Mouse (Mus musculus) common myeloid progenitor, adult 5-6 weeks (primary cell): ENCODE measurements around the gene Ovgp1. TPM values are rescaled to one million over a fixed set of nuclear protein-coding genes. Genes with fewer than 3 reads are reported as not detected.
"Not testable (repeated sequence)": the region's sequence is repeated elsewhere in the genome, so short reads cannot be mapped to it uniquely, and the experiment has no call there.

ENCODE experiments used
- ATAC-seq: replicated peaks from 2 replicates; pipeline ENCODE4 v1.8.0; 2016; ENCODE audit warnings: low read depth, mild to moderate bottlenecking, moderate TSS enrichment, inconsistent platforms; ENCODE audit not compliant: poor library complexity, severe bottlenecking
- total RNA-seq: library from RNA; stranded (forward); fragments of 200-1000, 187-1606 nt; gene quantifications from 2 replicates; pipeline ENCODE4 v1.2.3, GENCODE M21; 2017

The Ovgp1 gene
- 2.1 and 2.7 TPM in 2 replicates for total RNA-seq

DNA sequence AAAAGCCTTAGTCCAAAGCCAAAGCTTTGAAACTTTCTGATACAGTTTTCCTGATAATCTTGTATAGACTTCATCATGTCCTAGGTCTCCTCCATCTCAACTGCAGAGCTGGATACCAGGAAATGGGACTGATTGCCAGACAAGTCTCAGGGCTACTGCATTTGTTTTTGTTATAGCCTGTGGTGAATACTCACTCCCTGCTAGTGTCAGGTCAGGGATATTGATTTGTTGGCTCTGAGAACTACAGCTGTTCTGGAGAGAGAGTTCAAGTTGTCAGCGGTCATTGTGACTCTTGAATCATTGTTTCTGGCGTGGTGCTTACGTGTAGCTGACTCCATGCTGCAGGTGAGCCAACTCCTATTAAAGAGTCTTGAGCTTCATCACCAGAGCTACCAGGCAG lies at the start of gene Ovgp1:
Ovgp1 (plus strand) TSS at position 301 of the 400 bp plus-strand sequence.
- ATAC-seq = no peak

DNA sequence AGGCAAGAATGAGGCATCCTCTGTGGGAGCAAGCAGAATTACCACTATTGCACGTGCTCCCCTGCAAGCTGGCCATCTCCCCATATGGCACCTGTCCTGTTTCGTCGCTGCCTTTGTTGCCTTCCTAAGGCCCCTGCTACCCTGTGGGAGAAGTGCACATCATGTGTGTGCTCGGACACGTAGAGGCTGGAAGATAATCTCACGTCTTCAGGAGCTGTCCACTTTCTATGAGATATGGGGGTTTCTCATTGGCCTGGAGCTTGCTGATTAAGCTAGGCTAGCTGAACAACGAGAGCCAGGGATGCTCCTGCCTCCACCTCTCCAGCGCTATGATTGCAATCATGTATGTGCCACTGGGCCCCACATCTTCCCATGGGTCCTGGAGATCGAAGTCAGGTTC lies 48.9 kb upstream of the Ovgp1 start:
- no peak for ATAC-seq

DNA sequence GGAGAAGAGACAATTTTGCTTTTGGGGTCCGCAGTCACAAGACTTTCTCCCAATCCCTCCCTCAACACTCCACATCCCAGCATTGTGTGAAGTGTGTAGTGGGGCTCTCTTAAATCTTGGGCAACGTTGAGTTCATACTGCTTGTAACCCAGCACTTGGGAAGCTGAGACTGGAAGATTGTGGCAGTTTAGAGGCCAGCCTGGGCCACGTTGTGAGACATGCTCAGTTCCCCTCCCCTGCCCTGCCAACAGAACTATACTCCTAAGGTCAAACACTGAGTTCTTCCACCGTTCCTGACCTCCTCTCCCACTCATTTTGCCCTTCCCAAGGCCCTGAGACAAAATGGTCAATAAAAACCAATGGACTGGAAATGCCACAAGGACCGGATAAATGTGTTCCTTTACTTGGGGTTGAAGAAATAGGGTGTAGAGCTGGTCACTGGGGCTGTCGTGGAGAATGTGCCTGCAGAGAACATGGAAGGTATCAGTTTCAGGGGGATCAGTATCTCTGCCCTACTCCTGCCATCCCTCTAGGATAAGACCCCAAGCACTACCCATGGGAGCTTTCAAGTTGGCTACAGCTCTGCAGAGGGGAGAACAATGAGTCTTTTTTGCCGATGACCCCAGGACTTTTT lies 45.8 kb upstream of the Ovgp1 start:
- no peak for ATAC-seq

DNA sequence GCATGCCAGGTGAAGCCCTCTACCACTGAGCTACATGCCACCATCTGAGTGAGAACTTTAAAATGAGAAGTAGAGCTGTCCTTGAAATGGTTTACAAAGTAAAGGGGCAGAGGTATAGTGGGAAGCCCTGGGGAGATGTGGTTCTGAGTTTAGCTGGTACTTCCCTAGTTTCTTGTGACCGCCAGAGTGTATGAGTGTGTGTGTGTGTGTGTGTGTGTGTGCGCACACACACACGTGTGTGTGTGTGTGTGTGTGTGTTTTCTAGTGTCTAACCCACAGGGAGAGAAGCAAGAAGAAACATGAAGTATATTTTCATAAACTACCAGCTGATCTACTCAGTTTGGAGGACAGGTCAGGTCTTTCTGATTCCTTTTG lies 45.3 kb upstream of the Ovgp1 start:
- peak; percentile 13; the same call in 1 of the 2 replicates for ATAC-seq

DNA sequence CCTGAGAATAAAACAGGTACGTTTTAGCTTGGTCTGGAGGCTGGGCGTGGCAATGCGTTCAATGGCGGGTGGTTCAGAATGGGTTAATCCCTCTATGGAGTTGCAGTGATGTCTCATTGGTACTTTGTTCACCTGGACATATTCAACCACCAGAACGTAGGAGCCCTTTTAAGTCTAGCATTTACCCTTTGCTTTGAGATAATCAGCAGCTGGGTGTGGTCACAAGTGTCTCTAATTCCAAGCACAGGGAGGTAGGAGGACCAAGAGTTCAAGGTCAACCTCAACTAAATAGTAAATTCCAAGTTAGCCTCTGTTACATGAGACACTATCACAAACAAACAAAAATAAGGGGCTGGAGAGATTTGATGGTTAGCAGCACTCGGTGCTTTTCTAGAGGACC lies 44.7 kb upstream of the Ovgp1 start:
- ATAC-seq = no peak

DNA sequence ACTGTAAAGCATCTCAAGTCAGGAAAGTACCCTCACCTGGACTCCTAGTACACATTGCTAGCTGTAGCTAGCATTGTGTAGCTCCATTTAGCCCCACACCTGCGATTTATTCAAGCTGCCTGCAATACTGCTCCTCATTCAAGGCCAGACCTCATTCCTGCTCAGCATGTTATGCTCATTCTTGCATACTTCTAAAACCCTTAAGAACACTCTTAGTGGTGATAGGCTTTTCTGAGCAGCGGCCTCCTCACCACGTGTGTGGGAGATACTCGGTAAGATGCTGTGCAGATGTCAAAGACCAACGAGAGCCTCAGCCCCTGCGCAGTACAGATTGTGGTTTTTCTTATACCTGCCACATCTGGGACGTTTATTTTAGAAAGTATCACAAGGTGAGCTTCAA lies 43.7 kb upstream of the Ovgp1 start:
- ATAC-seq = no peak

DNA sequence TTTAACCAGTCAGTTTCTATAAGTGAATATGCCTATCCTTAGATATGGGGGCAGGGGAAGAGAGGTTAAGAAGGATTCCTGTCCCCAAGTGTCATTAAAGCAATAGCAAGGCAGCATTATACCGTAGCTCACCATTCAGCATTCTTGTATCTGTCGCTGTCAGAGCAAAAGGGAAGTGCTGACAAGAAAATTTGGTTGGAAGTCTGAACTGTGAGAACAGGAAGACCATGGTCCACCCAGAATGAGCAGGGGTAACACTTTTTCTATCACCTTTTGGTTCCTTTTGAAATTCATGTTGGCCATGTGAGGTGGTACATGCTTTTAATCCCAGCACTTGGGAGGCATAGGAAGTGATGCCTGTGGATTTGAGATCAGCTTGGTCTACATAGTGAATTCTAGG lies 42.4 kb upstream of the Ovgp1 start:
- ATAC-seq = peak; percentile 24; the same call in 1 of the 2 replicates

DNA sequence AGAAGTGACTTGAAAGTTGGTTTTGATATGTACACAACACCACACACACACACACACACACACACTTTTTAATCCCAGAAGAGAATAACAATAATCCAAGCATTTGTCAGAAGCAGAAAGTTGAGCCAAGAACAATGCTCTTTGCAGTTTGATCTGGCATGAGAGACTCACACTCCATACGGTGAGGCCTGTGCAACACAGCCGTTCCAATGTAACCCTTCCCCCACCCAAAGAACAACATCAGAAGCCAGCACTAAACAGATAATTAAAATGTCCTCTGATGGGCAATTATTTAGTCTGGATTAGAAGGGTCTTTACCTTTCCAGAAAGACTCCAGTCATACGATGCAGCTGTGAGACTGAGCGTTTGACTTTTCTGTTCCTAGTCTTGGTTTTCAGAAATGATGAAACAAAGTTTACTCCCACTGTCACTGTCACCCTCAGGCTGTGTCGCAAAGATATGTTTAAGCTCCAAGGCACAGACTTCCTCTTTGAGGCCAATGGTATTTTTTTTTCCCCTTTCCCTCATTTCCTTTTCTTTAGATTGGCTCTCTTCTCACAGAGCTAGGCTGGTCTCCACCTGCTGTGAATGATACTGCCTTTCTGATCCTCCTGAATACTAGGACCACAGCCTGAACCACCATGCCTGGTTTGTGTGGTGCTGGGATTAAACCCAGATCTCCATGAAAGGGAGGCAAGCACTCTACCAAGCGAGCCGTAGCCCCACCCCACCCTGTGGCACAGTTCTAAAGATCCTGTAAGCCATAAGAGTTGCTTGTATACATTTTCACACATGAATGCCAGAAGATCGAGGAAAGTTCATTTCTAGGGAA lies 41.1 kb upstream of the Ovgp1 start, which contains the start of gene I830077J02Rik:
I830077J02Rik (minus strand) TSS at position 425 of the 832 bp plus-strand sequence.
- peak; percentile 88 for ATAC-seq

DNA sequence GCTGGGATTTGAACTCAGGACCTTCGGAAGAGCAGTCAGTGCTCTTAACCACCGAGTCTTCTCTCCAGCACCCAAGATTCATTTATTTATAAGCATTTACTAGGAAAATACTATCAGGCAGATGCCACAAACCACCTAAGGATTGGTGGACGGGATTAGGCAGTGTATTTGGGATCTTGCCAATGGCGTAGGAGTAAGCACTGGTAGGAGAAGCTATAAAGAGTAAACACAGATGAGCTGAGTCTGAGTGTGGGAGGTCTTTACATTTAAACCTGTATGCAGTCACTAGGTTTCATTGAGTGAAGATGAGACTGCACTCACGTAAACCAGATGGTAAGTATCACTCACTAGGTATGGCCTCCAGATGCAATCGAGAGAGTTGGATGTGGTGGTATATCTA lies 39.6 kb upstream of the Ovgp1 start:
- ATAC-seq = no peak

DNA sequence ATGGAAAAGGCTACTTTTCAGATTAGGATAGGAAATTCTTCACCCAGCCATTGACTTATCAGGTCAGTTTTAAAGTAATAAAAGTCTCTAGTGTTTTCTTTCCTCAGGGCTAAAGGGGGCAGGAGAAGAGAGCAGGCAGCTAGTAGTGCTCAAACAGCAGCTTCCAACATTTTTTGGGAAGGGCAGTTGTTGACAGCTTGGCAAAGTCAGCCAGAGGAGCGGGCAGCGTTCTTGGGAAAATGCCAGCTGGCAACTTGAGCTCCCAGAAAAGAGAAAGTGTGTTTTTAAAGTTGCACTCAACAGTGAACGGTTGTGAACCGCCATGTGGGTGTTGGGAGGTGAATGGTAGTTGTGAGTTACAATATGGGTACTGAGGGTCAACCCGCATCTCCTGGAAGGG lies 38.5 kb upstream of the Ovgp1 start:
- no peak for ATAC-seq

DNA sequence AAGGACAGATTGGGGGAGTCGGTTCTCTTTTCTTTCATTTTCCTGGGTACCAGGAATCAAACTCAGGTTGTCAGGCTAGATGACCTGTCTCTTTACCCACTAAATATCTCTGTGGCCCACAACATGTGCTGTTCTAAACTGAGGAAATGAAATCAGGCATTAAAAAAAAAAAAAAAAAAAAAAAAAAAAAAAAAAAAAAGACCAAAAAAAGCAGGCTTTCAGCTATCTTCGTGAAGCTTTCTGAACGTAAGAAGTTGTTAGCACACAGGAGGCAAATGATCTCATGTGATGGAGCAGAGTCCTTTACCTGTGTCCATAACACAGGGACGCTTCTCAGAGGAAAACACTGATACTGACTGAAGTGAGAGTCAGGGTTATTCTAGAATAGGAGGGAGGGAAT lies 37.4 kb upstream of the Ovgp1 start:
- no peak for ATAC-seq

DNA sequence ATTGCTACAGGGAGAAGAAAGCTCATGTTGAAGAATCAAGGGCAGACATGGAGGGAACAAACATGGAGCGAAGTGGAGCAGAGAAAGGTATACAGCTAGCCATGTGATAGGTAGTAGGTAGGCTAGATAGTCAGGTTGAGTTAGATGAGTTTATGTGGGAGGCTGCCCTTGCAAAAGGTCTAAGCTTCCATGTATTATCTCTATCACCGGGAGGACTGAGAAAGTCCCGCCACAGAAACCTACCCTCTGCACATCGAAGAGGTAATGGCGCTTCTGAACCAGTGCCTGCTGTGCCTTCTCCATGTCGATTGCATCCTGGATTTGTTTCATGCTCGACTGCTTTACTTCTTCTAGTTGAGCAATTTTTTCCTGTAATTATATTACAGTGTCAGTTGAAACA lies 22.2 kb upstream of the Ovgp1 start:
- no peak for ATAC-seq

DNA sequence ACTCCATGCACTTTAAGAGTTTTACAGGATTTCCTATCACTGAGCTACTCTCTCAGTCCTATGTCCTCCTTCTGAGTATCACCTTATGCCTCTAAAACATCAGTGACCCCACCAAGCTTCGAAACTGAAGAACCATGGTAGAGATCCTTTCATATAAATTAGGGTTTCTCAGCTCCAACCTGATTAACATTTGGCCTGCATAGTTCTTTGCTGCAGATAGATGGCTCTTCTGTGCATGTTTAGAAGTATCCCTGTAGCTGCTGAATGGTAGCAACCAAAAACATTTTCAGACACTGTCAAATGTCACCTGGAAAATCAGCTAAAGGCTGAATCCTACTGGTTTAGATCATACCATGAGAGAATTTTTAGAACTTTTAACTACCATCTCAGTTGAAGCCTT lies 16.3 kb upstream of the Ovgp1 start:
- no peak for ATAC-seq

DNA sequence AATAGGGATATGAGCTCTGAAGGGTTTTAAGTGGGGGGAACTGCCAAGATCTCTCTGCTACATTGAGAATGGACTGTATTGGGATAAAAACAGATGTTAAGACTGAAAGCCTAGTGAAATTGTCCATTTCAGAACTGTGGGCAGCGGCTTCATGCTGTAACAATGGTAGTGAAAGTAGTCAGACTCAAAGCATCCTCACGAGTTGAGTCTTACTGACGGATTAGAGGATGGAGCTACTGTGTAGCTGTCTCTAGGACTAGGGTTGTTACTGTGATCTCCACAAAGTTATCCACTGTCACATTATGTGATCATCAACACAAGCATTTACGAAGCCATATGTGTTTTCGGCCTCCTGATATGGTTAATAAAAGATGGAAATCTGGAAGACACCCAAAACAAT lies 15.3 kb upstream of the Ovgp1 start:
- ATAC-seq = no peak

DNA sequence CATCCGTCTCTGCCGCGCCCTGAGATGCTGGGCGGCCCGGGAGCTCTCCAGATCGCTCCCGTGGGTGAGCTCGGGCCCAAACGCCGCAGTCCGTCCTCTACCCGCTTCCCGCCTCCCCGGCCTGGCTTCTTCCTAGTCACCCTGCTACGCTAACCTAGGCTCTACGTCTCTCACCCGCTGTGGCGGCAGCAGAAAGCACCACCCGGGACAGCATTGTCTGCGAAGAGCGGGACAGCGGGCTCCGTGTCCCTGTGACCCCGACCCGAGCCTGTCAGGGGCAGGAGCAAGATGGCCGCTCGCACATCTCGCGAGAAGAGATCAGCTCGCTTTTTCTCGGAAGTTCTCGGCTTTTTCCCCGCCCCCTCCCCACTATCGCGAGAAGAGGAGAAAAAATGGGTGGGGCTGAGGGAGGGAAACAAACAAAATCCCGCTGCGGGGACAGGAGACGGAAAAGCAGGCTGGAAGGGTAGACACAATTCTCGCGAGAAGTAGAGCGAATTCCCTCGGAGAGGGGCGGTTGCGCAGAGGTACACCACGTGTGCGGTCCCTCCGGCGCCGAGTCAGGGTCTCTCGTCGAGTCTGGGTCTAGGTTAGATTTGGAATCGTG lies 14.4 kb upstream of the Ovgp1 start, which contains the start of gene Wdr77:
Wdr77 (plus strand) TSS at position 396 of the 607 bp plus-strand sequence.
- ATAC-seq = peak; percentile 93

DNA sequence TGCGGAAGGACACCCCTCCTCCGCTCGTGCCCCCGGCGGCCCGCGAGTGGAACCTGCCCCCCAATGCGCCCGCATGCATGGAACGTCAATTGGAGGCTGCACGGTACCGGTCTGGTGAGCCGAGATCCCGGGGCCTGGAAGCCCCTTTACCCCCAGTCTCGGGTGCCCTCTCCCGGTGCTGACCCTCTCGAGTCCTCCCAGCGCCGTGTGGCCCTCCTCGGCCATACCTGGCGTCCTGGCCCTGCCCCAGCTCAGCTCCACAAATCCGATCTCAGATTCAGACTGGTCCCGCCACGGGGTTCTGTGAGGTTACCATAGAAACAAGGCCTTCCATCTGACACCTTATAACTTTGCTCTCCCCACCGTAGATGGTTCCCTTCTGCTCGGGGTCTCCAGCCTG lies 13.9 kb upstream of the Ovgp1 start:
- no peak; the same call in 1 of the 2 replicates for ATAC-seq

DNA sequence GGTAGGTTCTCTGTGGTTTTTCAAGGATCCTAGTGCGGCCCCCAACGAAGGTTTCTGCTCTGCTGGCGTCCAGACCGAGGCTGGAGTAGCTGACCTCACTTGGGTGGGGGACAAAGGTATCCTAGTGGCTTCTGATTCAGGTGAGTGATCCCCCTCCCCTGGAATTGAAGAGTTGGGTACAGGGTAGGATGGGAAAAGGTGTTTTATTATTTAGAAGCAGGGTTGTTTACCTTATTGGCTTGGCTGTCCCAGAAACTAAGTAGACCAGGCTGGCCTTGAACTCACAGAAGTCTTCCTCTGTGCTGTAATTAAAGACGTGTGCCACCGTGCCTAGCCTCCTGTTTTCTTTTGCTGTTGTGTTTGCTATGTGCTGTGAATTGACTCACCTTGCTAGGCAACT lies 13.5 kb upstream of the Ovgp1 start, which contains the start of gene Atp5f1:
Atp5f1 (minus strand) TSS at position 101 of the 400 bp plus-strand sequence.
- no peak for ATAC-seq

DNA sequence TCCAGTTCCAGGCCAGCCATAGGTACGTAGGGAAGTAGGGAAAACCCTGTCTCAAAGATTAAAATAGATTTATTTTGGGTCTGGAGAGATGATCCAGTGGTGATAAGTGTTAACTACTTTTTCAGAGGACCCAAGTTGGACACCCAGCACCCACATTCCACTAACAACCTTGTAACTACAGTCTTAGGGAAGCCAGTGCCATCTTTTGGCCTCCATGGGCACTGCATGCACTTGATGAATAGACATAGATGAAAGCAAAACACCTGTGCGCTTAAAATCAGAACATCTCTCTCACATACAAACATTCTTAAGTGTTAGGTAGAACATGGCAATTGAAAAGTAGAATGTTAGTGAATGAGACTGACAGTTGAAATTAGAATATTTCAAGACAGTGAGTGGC lies 12.8 kb upstream of the Ovgp1 start:
- ATAC-seq = no peak

DNA sequence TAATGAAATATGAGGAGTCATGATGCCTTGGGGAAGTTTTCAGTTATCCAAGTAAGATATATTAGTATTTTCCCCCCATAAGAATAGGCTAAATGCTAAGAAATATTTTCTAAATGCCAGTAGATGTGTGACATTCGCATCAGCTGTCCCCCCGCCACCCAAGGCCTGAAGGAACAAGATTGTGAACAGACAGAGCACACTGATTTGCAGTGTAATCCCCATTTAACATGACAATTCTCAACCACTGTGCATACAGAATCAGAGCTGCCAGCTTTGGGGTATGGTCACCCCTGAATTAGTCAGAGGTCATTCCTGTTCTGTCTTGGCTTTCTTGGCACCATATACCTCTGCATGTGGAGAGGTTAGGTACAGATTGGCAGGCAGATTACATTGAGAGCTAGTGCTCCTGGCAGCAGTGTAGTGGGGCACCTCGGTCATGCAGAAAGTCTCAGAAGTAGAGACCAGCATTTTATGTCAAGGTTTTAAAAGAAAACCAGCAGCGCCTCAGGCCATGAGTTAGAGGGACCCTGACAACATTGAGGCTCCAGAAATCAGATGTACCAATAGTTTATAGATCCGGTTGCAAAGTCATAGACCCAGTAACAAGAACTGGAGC lies 1.6 kb upstream of the Ovgp1 start:
- no peak for ATAC-seq

DNA sequence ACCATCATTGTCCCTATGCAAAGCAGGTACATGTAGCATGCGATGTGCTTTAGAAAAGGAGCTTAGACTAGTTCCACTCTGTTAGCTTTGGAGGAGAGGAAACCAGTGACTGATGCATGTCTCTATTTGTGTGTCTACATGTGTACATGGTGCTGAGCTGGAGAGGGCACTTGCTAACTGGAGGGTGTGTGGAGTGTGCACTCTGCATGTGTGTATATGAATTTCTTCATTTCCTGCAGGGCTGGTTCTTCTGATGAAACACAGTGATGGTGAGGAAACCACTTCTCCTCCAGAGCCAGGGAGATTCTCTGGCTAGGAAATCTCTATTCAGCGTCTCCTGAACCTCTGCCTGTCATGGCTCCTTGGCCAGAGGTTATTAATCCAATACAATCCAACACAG lies 663 bp downstream of the Ovgp1 start:
- peak; percentile 70 for ATAC-seq

DNA sequence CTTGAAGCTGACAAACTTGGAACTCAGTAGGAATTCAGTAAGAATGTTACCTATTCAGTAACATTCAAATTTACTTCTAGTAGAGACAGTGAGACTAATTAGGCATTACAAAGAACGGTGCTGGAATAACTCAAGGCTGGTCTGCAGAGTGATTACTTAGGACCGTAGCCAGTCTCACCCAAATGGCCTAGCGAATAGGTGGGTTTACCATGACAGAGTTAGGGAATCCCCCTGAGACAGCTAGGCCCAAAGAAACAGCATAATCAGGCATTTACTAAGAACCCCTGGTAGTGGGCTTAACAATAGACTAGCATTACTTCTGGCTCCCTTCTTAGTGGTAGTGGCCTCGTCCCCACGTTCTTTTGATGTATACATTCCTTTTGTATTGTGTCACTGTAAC lies 16.1 kb downstream of the Ovgp1 start:
- ATAC-seq = not testable (repeated sequence)
